Mouse (Mus musculus) thymus, postnatal 4 days (tissue): ENCODE data around the gene Osbp2.

ENCODE experiments used
- DNase-seq: peaks from one replicate; pipeline ENCODE4 v3.0.0; 2021

Osbp2 gene

DNA sequence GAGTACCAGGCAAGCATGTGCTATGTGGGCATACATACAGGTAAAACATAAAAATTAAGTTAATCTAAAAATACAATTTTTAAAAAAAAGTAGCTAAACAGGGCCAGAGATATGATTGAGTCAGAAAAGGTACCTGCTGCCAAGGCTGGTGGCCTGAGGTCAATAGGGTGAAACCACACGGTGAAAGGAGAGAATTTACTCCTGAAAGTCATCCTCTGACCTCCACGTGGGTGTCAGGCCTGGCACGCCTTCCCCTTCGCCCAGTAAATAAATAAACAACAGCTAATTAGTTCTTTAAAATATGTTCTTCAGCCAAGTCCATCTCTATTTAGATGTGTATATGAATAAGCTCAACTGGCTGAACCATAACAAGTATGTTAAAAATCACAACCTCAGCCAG, 3.3 kb downstream of the Osbp2 start:
- DNase-seq = no peak

DNA sequence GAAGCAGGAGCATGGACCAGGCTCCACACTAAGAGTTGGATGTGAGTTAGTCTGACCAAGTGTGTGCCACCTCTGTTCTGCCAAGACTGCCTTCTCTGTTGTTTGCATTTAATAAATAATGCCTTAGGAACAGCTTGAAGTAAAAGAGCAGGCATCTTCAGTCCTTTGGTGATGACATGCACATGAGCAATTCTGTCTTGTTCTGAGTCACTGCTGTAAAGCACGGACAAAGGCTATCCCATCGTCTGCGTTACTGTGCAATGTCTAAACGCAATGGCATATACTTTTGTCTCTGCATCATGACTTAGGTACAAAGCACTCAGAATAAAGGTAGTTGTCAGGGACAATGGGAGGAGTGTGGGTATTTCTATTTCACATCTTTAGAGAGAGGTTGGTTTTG, 3.9 kb downstream of the Osbp2 start:
- no peak for DNase-seq

DNA sequence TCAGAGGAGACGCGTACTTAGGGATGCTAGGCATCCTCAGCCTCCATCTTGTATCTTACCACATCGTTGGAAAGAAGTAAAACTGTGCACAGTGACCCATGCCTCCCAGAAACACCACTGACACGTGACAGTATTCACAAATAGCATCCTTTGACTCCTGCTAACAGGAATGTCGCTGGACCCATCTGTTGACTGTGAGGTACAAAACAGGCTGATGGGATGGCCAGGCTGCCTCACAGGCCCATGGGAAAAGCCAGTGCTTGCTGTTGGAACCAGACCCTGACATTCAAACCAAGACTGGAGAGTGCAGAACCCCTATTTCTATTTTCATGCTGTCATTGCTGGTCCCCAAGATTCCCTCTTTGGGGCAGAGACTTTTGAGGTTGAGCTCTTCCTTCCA, 5.8 kb downstream of the Osbp2 start:
- DNase-seq = no peak

DNA sequence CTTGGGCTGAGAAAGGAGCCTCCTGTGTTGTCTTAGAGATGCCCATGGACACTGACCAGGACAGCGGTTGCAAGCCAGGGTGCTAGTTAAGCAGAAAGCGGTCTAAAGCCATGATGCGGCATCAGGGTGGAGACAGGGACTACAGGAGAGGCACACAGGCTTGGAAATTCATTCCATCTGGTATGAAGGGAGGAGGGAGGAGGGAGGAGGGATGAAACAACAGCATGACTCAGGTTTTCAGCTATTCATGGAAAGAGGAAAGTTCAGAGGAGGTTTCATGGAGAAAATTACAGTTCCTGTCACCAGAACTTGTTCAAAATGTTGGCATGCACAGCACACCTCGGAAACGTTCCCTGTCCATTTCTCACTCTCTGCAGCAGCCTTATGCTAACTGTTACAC, 7.9 kb downstream of the Osbp2 start:
- DNase-seq = no peak

DNA sequence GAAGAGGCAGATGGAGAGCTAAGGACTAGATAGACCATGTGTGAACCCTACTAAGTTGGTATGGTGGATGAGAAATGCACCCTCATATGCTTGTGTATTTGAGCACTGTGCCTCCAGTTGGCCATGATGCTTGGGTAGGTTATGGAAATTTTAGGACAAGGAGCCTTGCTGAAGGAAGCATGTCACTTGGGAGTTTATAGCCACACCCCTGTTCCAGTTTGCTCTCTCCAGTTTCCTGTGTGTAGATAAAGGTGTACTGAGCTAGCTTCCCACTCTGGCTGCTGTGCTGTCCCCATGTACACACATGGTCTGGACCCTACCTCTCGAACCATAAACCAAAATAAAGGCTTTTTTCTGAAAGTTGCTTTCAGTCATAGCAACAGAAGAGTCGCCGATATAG, 9.5 kb downstream of the Osbp2 start:
- DNase-seq = no peak

DNA sequence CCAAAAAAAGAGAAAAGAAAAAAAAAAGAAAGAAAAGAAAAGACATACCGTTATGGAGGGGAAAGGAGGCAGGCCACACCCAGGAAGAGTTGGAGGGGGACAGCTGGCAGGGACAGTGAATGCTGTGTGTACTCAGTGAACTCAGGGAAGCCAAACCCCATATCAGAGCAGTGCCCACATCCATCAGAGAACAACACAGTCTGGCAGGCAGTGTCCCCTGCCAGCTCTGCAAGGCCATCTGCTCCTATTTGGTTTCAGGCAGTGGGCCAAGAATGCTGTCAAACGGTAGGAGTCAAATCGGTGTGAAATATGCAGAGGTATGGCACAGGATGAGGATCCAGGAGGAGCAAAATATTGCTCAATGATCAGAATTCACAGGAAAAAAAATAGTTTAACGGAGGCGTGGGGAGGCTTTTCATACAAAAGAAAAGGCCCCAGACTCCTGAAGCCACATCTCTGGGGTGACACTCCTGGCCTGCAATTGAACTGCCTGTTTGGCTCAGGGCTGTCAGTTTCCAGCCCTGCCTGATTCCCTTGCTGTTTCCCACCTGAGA, 10.1 kb downstream of the Osbp2 start:
- DNase-seq = no peak

DNA sequence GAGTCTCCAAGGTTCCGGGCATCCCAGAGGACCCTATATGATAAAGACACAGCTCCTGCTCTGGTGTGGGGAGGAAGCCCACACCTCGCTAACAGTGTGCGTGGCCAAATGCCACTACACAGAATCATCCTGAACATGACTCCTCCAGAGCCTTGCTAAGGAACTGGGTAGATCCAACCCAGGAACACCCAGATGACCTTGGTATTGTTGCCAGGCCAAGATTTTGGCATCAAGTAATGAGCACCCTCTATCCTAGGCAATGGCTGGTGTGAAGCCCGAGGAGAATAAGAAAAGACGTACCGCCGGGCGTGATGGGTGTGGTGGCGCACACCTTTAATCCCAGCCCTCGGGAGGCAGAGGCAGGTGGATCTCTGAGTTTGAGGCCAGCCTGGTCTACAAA, 10.7 kb downstream of the Osbp2 start:
- DNase-seq = no peak

DNA sequence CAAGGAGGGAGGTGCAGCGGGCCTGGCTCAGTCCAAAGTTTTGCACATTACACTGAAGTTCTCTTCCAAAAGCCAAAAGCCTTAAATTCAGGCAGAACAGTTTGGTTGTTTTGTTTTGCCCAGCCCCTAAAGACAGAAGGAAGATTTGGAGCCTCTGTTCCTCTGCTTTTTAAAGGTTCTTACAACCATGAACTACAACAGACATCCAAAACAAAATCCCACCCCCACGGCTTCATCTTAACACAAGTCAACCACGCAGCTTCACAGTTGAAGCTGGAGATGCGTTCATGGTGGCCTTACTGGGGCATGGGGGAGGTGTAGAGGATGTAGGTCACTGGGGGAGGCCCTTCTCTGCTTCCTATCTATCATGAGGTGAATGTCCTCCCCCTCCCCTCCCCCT, 11.8 kb downstream of the Osbp2 start:
- no peak for DNase-seq

DNA sequence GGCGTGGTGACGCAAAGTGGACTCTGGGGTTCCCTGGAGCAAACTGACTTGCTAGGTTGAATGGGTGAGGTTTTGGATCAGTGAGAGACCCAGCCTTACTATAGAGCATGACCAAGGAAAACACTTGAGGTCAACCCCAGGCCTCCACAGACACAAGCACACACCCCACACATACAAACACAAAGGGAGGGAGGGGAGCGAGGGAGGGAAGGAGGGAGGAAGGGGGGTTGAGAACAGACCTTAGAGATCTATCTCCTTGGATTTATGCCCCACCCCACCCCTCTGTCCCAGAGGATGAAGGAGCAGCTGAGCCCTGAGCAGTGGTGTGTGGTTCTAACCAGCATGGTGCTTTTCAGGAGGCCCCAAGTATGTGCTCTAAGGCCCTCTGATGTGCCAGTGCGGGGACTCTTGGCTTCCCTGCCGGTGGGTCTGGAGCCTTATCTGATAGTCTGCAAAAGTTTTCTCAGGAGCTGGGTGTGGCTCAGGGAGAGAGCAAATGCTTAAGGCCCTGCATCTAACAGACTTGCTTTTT, 12.9 kb downstream of the Osbp2 start:
- DNase-seq = no peak

DNA sequence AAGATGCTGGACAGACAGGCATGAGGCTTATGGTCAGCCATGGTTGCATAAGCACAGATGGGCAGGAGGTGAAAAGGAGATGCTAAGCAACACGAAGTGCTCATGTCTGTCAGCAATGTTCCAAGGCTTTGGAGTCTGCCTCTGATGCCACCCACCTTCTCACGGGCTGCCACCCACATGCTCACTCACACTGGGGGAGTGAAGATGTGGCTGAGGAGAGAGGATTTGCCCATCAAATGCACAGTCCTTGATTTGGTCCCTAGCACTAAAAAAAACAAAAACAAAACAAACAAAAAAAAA, 13.4 kb downstream of the Osbp2 start:
- DNase-seq = no peak

DNA sequence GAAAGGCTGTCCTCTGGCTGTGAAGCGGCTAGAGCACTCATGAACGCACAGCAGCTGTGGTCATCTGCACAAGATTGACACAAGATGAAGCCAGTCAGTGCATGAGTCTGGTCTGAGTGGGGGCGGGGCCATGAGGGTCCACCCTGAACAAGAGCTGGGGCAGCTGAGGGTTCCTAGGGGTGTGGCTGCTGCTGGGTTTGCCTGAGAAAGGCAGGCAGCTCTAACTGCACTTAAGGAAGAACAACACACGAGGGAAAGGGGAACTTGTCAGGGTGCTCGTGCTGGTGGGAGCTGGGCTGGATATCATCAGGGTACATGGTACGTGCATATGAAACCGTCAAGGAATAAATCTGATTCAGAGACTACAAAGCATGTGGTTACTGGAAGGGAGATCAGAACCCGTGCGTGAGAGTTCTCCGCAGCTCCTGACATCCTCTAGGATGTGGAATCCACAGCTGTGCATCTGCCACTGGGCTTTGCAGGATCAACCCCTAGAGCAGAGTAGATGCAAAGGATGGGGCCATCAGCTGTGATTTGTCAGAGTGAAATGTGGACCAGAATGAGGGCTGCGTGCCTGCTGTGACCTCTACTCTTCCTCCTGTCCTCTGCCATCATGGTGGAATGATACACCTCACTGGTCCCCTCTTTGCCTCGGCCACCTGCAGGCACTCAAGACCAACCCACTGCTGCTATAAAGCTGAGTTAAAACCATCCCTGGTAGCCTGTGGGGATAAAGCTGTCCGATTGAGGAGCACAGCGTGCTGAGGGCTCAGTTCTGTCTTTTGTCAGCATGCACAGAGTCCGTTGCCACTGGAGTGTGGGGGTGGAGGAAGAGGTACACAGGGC, 14.0 kb downstream of the Osbp2 start:
- no peak for DNase-seq

DNA sequence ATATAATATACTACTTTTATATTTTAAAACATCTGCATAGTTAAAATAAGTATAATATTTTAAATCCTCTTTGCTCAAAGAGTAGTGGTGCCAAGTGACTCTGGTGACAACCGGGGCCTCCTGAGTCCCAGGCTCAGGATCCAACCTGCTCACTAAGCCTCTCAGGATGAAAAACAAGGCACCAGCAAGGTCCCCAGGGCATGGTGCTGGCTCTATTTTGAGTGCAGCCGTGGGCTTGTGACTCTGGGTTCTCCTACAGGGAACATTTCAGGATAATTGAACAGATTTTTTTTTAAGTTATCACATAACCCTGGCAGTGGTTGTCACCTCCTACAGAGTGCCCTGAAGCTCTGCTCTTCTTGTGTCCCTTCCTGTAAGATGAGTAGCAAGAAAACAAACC, 17.4 kb downstream of the Osbp2 start:
- no peak for DNase-seq

DNA sequence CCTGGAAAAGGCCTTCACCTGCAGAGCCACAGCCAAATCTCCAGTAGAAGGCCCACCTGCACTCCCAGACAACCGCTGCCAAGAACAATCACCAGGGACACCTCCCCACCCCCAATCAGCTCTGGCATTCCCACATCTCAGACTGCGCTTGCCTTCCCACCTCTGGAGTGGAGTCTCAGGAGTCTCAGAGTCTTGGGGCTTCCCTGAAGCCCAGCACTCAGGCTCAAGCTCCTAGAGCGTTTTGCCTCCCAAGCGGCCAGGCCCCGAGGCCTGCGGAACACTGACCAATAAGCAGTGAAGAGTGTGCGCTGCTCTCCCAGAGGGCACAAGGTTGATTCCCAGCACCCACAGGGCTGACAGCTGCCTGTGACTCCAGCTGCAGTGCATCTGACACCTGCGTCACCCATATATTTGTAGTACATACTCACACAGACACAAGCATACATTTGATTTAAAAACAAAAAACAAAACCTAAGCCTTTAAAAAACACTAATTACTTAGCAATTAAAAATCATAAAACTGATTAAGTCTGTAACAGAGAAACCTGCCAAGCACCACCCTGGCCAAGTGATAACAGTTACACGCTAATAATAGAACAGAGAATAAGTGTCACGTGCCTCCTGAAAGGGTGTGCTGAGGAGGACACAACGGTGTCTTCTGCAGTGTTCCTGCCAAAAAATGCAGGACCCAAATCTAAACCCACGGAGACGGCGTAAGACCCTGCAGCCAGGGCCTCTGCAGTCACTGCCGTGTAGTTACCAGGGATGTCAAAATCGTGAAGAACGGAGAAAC, 19.6 kb downstream of the Osbp2 start:
- DNase-seq = no peak

DNA sequence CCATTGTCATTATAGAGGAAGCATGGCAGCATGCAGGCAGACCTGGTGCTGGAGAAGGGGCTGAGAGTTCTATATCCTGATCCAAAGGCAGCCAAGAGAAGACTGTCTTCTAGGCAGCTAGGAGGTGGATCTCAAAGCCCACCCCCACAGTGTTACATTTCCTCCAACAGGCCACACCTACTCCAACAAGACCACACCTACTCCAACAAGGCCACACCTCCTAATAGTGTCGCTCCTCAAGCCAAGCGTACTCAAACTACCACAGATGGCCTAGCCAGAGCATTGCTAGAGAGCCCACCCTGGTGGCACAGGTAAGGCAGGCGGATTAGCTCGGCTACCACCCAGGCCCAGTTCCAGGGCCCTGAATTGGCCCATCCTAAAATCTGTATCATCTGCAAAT, 28.4 kb downstream of the Osbp2 start:
- DNase-seq = no peak

DNA sequence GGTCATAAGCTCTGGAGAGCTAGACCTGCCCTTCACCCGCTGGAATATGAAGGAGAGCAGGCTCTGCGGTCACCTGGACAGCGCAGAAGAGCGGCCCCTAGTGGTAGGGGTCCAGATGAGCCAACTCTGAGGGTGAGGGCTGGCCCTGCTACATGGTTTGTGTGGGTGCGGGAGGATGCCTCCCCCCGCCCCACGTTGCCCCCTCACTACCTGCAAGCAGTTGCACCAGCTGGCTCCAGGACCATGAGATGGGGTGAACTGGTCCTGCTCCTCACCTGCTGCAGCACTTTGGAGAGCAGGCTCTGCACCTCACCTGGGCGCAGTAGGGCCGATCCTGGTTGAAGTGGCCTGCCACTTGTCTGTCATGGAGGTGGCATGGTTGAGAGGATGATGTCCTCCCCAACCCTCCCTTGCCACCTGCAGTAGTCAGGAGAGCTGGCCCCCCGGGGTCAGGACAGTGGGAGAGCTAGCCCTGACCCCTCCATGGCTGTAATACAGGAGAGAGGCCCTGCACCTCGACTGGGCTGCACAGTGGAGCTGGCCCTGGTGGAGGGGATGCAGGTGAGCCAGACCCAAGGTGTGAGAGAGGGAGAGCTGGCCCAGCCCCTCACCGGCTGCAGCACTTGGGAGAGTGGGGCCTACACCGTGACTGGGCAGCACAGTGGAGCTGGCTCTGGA, 29.1 kb downstream of the Osbp2 start:
- peak; percentile 72 for DNase-seq

DNA sequence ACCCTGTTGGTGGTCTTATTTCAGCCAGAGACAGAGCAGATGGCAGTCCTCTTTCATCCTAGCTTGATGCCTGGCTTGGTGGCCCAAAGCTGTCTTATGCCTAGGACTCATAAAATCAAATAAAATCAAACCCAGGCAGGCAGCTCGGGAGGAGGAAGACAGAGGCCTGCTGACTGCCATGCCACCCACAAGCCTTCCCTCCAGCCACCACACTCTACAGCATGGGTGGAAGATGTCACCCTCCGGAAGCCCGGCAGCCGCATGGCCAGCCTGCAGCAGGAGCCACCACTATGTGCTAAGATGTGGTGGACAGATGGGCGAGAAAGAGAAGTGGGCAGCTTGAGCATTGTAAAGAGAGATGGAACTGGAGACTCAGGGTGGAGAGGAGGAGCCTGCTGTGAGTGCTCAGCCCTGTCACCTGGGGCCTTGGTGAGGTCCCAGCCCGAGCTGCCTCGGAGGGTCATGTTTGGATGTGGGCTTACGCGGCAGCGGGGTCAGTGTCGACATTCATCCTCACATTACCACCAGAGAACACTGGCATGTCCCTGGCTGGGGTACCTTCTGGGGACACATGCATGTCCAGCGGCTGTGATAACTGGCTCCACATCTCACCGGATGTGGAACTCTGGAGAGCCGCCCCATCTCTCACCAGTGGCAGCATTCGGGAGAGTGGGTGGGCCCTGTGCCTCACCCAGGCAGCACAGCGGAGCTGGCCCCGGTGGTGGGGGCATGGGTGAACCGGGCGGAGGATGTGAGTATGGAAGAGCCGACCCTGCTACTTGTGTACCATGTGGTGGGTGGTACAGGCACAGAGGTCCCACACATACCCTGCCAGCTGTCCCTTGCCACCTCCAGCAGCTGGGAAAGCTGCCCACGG, 29.9 kb downstream of the Osbp2 start:
- no peak for DNase-seq

DNA sequence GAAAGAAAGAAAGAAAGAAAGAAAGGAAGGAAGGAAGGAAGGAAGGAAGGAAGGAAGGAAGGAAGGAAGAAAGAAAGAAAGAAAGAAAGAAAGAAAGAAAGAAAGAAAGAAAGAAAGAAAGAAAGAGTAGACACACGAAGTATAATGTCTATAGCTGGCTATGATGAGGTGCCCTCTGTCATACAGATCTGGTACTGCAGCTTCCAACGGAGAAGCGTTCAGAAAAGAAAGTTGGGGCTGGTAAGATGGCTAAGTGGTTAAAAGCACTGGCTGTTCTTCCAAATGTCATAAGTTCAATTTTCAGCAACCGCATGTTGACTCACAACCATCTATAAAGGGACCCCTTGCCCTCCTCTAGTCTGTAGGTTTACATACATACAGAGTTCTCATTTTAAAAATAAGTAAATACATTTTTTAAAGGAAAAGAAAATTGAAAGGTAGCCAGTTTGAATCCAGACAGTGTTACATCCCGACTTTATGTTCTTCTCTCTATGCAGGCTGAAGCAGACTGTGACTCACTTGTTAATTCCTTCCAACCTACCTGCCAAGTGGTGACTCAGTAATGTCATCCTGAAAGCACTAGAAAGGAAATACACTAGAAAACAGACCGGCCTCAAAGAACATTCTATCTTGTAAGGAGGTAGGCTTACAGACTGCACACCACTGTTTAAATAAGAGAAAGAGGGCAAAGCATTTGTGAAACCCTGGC, 31.4 kb downstream of the Osbp2 start:
- DNase-seq = peak; percentile 61

DNA sequence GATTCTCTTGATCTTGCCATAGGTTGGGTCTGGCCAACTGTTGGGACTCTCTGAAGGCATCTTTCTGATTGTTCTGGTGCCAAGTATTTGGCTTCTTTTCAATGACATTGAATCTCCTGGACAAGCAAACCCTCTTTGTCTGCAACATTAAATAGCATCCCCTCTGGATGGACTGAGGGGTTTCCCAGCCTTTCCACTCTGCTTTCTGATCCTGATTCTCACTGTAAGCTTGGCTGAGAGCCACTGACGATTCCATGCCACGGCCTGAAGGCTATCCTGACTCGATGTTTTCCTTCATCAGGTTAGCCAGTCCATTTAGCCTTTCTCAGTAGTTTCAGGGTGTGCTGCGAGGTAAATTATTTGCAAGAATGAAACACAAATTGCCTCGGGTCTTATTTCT, 34.0 kb downstream of the Osbp2 start:
- no peak for DNase-seq

DNA sequence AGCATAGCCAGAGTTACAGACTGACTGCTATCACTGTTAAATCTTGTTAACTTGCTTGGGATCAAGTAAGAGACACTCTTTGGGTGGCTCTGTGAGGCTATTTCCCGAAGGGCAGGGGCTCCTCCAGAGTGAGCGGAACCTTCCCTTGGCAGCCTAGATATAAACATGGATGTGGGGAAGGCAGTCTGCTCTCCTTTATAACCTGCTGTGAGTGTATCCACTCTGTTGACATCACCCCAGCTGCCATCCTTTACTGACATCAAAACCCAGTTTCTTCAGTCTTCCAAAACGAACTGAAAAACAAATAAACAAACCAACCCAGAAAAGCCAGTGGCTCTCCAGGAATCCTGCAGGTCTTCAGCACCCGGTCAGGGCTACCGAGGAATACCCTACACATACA, 39.6 kb downstream of the Osbp2 start:
- DNase-seq = no peak

DNA sequence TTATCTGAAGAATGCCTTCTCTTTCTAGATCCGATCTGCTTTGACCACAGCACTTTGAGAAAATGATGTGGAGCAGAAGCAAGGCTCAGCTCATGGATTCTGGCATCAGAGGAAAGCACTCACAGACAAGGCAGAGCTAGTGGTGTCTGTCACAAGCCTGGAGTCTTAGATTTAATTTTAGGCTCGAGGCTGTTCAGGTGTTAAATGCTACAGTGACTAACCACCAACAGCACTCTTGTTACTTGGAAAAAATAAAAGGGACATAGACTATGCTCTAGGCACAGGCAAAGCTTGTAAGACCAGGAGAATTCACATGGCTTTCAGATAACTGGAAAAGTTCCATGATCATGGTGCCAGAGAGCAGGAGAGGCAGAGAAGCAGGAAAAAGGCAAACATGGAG, 40.3 kb downstream of the Osbp2 start:
- no peak for DNase-seq

DNA sequence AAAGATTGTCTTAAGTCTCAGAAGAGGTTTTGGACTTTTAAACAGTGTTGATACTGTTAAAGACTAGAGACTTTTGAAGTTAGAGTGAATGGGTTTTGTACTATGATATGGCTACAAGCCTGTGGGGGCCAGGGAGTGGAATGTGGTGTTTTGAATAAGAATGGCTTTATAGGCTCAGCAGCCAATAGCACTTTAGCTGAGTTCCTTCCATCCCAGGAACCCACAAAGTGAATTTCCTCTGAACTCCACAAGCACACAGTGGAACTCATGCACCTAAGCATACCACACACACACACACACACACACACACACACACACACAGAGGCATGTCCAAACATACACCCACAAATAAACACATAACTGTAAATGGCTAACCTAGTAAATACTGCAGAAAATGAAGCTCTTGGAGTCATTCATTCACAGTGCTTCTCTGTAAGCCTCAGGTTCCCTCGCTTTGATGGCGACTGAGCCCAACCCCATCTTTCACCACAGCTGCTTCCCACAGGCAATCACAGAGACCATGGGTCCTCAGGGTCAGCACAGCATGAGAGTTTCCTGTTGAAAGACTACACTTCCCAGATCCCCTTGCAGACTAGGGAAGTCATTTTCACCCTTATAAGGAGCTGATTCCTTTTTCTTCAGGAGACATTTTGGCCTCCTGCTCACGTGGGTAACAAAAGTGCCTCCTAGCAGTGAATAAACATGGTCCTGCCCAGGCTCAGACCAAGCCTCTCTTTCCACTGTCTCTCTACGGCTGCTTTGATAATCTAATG, 45.5 kb downstream of the Osbp2 start:
- no peak for DNase-seq
